Mouse (Mus musculus): ENCODE results near the gene Gm49358. TPM values are rescaled to one million over a fixed set of nuclear protein-coding genes. Genes with fewer than 3 reads are reported as not detected.
A peak's percentile ranks its signal among the peaks of the same experiment; 100 is the strongest.

The Gm49358 gene
- polyA plus RNA-seq (2016; fragmentation: Nextera tagmentation; extraction: Ambion mirVana) = not detected in 2 replicates

DNA sequence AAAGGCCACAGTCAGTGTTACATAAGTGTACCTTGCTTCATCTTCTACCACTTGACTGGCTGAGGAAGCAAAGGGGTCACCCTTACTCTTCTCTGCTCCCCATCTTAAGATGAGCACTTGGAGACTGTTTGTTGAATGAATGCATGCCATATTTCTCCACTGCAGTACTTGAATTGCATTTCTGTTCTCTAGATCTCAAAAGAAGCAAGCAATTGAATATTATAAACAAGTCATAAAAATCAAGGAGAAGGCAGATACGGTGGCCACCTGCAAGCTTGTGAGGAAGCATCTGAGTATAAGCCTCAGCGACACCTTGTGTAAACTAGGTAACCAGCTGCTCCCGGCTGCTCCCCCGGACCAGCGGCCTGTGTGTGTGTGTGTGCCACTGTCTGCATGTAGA lies at the start of gene Gm49358:
Gene Gm49358 (plus strand): TSS at position 301 of the 400 bp plus-strand sequence.
- Histone ChIP-seq H3K4me3 (no peak within 1 kb of the TSS), H3K4me1 (peaks cover 6% of the 10 kb centered on the region; the same call in 1 of the 2 replicates), H3K9me3 (no peaks in the 10 kb centered on the region), H3K27ac (no peak within 1 kb of the TSS), H3K27me3 (ENCODE audit: insufficient read depth, poor library complexity, severe bottlenecking) (no peaks in the 10 kb centered on the region; the same call in 1 of the 2 replicates), H3K36me3 (no peaks in the 10 kb centered on the region)
- WGBS = 88% methylated on average over 5 of the region's 5 CpGs
- DNase-seq (ENCODE audit: low spot score) = no peak

- 4% methylated on average over 12 of the region's 12 CpGs for WGBS
- H3K4me3 ChIP-seq = peak overlapping the region; percentile 52
- H3K36me3 ChIP-seq = no peaks in the 10 kb centered on the region
- H3K4me1 ChIP-seq = peaks cover 13% of the 10 kb centered on the region
- peak overlapping the region; percentile 77 for H3K27ac ChIP-seq
- H3K27me3 ChIP-seq (ENCODE audit: insufficient read depth, poor library complexity, severe bottlenecking) = no peaks in the 10 kb centered on the region
- DNase-seq (ENCODE audit: low spot score) = peak; percentile 86
- no peaks in the 10 kb centered on the region for H3K9me3 ChIP-seq
Observed at GRCm38 (mm10) chr10:86727548-86727980, 36.2 kb upstream of the Gm49358 start.

DNA sequence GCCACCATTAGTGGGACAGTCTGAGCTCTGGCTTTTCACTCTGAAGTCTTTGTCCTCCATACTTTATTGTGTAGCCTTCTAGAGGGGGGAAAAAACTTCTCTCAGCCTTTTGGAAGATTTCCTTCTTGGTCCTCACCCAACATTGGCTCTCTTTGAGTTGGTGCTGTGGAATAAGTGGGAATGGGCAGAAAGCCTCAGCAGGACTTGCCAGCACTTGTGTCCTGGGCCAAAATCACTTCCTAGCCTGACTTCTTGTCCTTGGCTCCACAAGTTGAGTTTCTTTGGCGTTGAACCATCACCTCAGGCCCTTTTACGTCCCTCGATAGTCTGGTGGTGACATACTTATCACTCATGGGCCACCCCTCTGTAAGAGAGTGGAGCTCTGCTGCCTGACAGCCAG lies 35.6 kb upstream of the Gm49358 start:
- no peak for DNase-seq (ENCODE audit: low spot score)
- Histone ChIP-seq H3K36me3 (no peaks in the 10 kb centered on the region), H3K27me3 (ENCODE audit: insufficient read depth, poor library complexity, severe bottlenecking) (peaks cover 2% of the 10 kb centered on the region; the same call in 1 of the 2 replicates), H3K4me3 (0 out of 2 replicates have a peak overlapping the region, but pooled peaks have one; percentile 52), H3K9me3 (no peaks in the 10 kb centered on the region), H3K4me1 (peaks cover 13% of the 10 kb centered on the region), H3K27ac (peak overlapping the region; percentile 77; the same call in 1 of the 2 replicates)
- WGBS = 80% methylated on average over 3 of the region's 3 CpGs

- no peaks in the 10 kb centered on the region for H3K9me3 ChIP-seq
- H3K36me3 ChIP-seq = no peaks in the 10 kb centered on the region
- DNase-seq (ENCODE audit: low spot score) = peak; percentile 91
- H3K27ac ChIP-seq = peak overlapping the region; percentile 80
- H3K4me1 ChIP-seq = peaks cover 13% of the 10 kb centered on the region
- WGBS = 9% methylated on average over 22 of the region's 22 CpGs
- peaks cover 6% of the 10 kb centered on the region; the same call in 1 of the 2 replicates for H3K27me3 ChIP-seq (ENCODE audit: insufficient read depth, poor library complexity, severe bottlenecking)
- peak overlapping the region; percentile 63 for H3K4me3 ChIP-seq
Observed at GRCm38 (mm10) chr10:86730823-86731499, 32.8 kb upstream of the Gm49358 start.

DNA sequence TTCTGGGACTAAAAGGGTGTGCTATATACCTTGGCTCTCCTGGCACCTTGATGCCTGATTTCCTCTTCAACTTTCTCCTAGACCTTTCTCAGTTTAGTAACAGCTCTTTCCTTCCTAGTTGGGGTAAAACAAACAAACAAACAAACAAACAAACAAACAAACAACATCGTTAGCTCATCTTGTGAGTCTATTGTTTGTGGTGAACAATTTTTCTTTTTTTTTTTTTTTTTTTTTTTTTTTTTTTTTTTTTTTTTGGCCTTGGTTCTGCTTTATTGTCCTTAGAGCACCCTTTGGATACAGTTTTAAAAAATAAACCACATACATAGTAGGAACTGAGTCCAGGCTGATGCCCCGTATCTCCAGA lies 32.3 kb upstream of the Gm49358 start:
- Histone ChIP-seq H3K27ac (0 out of 2 replicates have a peak overlapping the region, but pooled peaks have one; percentile 80), H3K4me3 (no peak overlapping the region), H3K27me3 (ENCODE audit: insufficient read depth, poor library complexity, severe bottlenecking) (peaks cover 6% of the 10 kb centered on the region; the same call in 1 of the 2 replicates), H3K36me3 (no peaks in the 10 kb centered on the region), H3K4me1 (peaks cover 13% of the 10 kb centered on the region), H3K9me3 (no peaks in the 10 kb centered on the region)
- DNase-seq (ENCODE audit: low spot score) = no peak
- WGBS = 46% methylated on average over 2 of the region's 2 CpGs

GRCm38 (mm10) chr10:86735036-86735435 lies 28.7 kb upstream of the Gm49358 start:
- DNase-seq (ENCODE audit: low spot score) = no peak
- H3K27ac ChIP-seq = no peak overlapping the region
- no peaks in the 10 kb centered on the region for H3K4me1 ChIP-seq
- H3K4me3 ChIP-seq = no peak overlapping the region
- no peaks in the 10 kb centered on the region for H3K36me3 ChIP-seq
- 90% methylated on average over 4 of the region's 4 CpGs for WGBS
- peaks cover 6% of the 10 kb centered on the region; the same call in 1 of the 2 replicates for H3K27me3 ChIP-seq (ENCODE audit: insufficient read depth, poor library complexity, severe bottlenecking)
- no peaks in the 10 kb centered on the region for H3K9me3 ChIP-seq

GRCm38 (mm10) chr10:86742918-86743317 lies 20.9 kb upstream of the Gm49358 start:
- Histone ChIP-seq H3K27ac (no peak overlapping the region), H3K4me1 (no peaks in the 10 kb centered on the region), H3K9me3 (no peaks in the 10 kb centered on the region), H3K4me3 (no peak overlapping the region), H3K27me3 (ENCODE audit: insufficient read depth, poor library complexity, severe bottlenecking) (no peaks in the 10 kb centered on the region), H3K36me3 (no peaks in the 10 kb centered on the region)
- 81% methylated on average over 2 of the region's 2 CpGs for WGBS
- DNase-seq (ENCODE audit: low spot score) = no peak

- Histone ChIP-seq H3K9me3 (no peaks in the 10 kb centered on the region), H3K27me3 (ENCODE audit: insufficient read depth, poor library complexity, severe bottlenecking) (no peaks in the 10 kb centered on the region), H3K36me3 (no peaks in the 10 kb centered on the region), H3K27ac (no peak overlapping the region), H3K4me3 (no peak overlapping the region), H3K4me1 (no peaks in the 10 kb centered on the region)
- 82% methylated on average over 7 of the region's 7 CpGs for WGBS
- peak; percentile 53 for DNase-seq (ENCODE audit: low spot score)
Observed at GRCm38 (mm10) chr10:86744306-86744705, 19.5 kb upstream of the Gm49358 start.

DNA sequence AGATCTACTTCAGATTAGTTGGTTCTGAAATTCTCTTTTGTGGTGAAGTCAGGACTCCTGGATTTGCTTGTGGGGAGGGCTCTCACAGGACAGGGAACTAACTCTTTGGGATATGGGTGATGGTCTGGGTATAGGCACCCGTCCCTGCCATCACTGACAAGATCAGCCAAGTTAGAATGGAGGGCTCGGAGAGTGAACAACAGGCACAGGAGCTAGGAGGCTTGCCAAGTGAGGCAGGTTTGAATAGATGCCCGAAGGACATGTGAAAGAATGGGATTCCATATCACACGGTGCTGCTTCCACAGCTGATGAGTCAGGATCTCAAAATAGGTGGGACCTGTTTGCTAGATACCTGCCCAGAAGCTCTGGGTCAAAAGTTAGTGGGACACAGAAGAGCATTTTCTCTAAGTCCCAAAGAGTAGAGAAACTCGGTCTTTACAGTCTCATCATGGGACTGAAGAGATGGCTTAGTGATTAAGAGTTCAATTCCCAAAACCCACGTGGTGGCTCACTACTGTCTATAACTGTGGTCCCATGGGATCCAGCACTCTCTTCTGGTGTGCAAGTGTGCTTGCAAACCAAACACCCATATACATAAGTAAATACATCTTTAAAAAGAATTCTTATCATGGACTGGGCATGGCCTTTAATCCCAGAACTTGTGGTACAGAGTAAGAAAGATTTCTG lies 7.8 kb upstream of the Gm49358 start:
- 79% methylated on average over 6 of the region's 6 CpGs for WGBS
- peak; percentile 61 for DNase-seq (ENCODE audit: low spot score)
- no peaks in the 10 kb centered on the region for H3K36me3 ChIP-seq

GRCm38 (mm10) chr10:86757724-86758123 lies 6.0 kb upstream of the Gm49358 start:
- no peaks in the 10 kb centered on the region for H3K27me3 ChIP-seq (ENCODE audit: insufficient read depth, poor library complexity, severe bottlenecking)
- H3K9me3 ChIP-seq = no peaks in the 10 kb centered on the region
- H3K36me3 ChIP-seq = no peaks in the 10 kb centered on the region
- peak; percentile 14 for DNase-seq (ENCODE audit: low spot score)
- H3K4me1 ChIP-seq = peaks cover 6% of the 10 kb centered on the region; the same call in 1 of the 2 replicates
- H3K27ac ChIP-seq = no peak overlapping the region
- no peak overlapping the region for H3K4me3 ChIP-seq
- 93% methylated on average over 1 of the region's 1 CpGs for WGBS

More for the DNA sequence above, 7.8 kb upstream of the Gm49358 start:
- H3K27ac ChIP-seq = no peak overlapping the region
- H3K27me3 ChIP-seq (ENCODE audit: insufficient read depth, poor library complexity, severe bottlenecking) = no peaks in the 10 kb centered on the region
- no peak overlapping the region for H3K4me3 ChIP-seq
- H3K4me1 ChIP-seq = no peaks in the 10 kb centered on the region; the same call in 1 of the 2 replicates
- no peaks in the 10 kb centered on the region for H3K9me3 ChIP-seq

- peak; percentile 52 for DNase-seq (ENCODE audit: low spot score)
- WGBS = 90% methylated on average over 6 of the region's 6 CpGs
Observed at GRCm38 (mm10) chr10:86758211-86758610, 5.6 kb upstream of the Gm49358 start.

DNA sequence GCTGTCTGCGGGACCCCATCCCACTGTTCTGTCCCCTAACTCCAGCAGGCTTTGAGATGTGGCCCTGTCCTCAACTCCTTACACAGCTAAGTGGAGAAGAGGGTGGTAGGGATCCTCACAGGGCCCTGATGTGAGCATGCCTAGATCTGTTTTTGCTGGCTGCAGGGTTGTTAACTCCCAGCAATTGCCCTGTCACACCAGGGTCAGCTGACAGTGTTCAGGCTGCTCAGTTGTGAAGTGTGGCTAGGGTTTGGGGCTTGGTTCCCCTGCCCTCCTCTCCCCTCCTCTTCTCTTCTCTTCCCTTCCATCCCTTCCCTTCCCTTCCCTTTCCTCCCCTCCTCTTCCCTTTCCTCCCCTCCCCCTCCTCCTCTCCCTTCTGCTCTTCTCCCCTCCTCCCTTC lies 2.5 kb upstream of the Gm49358 start:
- H3K9me3 ChIP-seq = no peaks in the 10 kb centered on the region
- H3K36me3 ChIP-seq = no peaks in the 10 kb centered on the region
- H3K27ac ChIP-seq = 0 out of 2 replicates have a peak overlapping the region, but pooled peaks have one; percentile 12
- no peak overlapping the region for H3K4me3 ChIP-seq
- DNase-seq (ENCODE audit: low spot score) = peak; percentile 64
- H3K4me1 ChIP-seq = peaks cover 6% of the 10 kb centered on the region; the same call in 1 of the 2 replicates
- H3K27me3 ChIP-seq (ENCODE audit: insufficient read depth, poor library complexity, severe bottlenecking) = no peaks in the 10 kb centered on the region; the same call in 1 of the 2 replicates
- 84% methylated on average over 1 of the region's 1 CpGs for WGBS

More at GRCm38 (mm10) chr10:86758211-86758610, 5.6 kb upstream of the Gm49358 start:
- no peaks in the 10 kb centered on the region for H3K36me3 ChIP-seq
- H3K27me3 ChIP-seq (ENCODE audit: insufficient read depth, poor library complexity, severe bottlenecking) = no peaks in the 10 kb centered on the region
- no peak overlapping the region for H3K27ac ChIP-seq
- peaks cover 6% of the 10 kb centered on the region; the same call in 1 of the 2 replicates for H3K4me1 ChIP-seq
- H3K9me3 ChIP-seq = no peaks in the 10 kb centered on the region
- H3K4me3 ChIP-seq = no peak overlapping the region

Data from heart, embryonic 10.5 days (tissue).